Comparison of ENCODE assay signal across 10 mouse cellular contexts in the genomic region with DNA sequence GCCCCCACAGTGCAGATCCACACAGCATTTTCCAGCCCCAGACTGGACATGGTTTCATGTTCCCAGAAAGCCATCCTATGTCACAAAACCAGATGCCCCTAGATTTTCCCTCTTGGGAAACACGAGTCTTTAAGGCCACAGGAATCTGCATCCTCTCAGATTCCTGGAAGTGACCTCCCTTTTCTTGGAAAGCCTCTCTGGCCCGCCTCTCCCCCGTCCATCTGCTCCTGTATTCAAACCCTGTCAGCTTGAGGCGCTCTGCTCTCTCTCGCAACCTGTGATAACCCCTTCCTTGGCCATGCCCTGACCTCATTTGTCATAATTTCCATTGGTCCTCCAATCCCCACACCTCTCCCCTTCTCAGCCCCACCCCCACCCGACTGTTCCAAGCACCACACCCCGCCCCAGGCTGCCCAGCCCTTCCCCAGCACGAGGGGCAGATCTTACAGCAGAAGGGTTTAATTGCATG.
A peak's percentile ranks its signal among the peaks of the same experiment; 100 is the strongest.
DNase-seq lines count a peak whose midpoint lies in the region; ATAC-seq and TF ChIP-seq lines count a peak whose summit lies in the region.
"Had no signal": no experiment of that assay in that cellular context is flagged by ENCODE, and none has a peak within 500 bp of the region (broad histone marks: within the 10 kb centered on the region; RNA-seq: fewer than 3 reads in every experiment).

No protein-coding gene starts in this region.

- H3K9ac ChIP-seq in liver, postnatal 0 days (replicated peaks) = no peak overlapping the region

- H3K27ac ChIP-seq in liver, postnatal 0 days (ENCODE audit: low read depth) = peak overlapping the region; percentile 68

- no peaks in the 10 kb centered on the region for H3K36me3 ChIP-seq in liver, postnatal 0 days (replicated peaks; ENCODE audit: insufficient read depth, low read length)

- intact Hi-C loops in heart, postnatal 14 days (cut with DNase I) = no loop called here
- intact Hi-C loops in left cerebral cortex, postnatal 10 days (cut with DNase I) = no loop called here

- ATAC-seq in liver, postnatal 0 days = no peak

- no peak overlapping the region for H3K4me3 ChIP-seq in liver, postnatal 0 days (ENCODE audit: low read depth, low read length)
- H3K4me3 ChIP-seq: myocyte had no signal

- no peaks in the 10 kb centered on the region for H3K27me3 ChIP-seq in liver, postnatal 0 days (ENCODE audit: insufficient read depth, low read length)

- no peak for TF ChIP-seq CTCF in liver, postnatal 0 days (IDR thresholded peaks at IDR 0.05; ENCODE audit: low read depth)

- peak; percentile 61 for DNase-seq in cerebellum, adult 11-12 months
- no peak for DNase-seq in cerebellum, adult 8-10 months
- no peak for DNase-seq in liver, postnatal 0 days
- no peak for DNase-seq in liver
- DNase-seq in heart, postnatal 14 days = peak; percentile 17 to 44
- peak; percentile 85 for DNase-seq in retina, postnatal 1 day
- DNase-seq in adrenal gland, postnatal 10 days = no peak
- no peak for DNase-seq in left cerebral cortex, postnatal 10 days (ENCODE audit: extremely low spot score in 1 of 2, low spot score in 2 of 2)

- peak; percentile 66; the same call in 1 of the 2 replicates for TF ChIP-seq EP300 in liver, postnatal 0 days (IDR thresholded peaks at IDR 0.05; ENCODE audit: low read depth)

- H3K4me2 ChIP-seq in liver, postnatal 0 days (ENCODE audit: low read depth, low read length) = no peak overlapping the region
- H3K4me2 ChIP-seq: liver, embryonic 11.5 days had no signal

- WGBS in liver, postnatal 0 days (ENCODE audit: insufficient replicate concordance) = 29% methylated on average over 8 of the region's 8 CpGs

- H3K9me3 ChIP-seq in liver, postnatal 0 days (ENCODE audit: low read length) = 0 out of 2 replicates have a peak, but pooled peaks cover 3% of the 10 kb centered on the region

- H3K4me1 ChIP-seq in liver, postnatal 0 days (ENCODE audit: insufficient read depth) = peaks cover 19% of the 10 kb centered on the region

Comparison
In these comparisons a context has a peak if more than half of its experiments do, and no peak if none do; other contexts are left out.
1. DNase-seq: peak in cerebellum, adult 11-12 months (single experiment), heart, postnatal 14 days (2 of 2) and retina, postnatal 1 day (single experiment); none in cerebellum, adult 8-10 months (single experiment), liver, postnatal 0 days (single experiment), liver (single experiment), adrenal gland, postnatal 10 days (single experiment) and left cerebral cortex, postnatal 10 days (0 of 2).